Mouse (Mus musculus): Measurements from ENCODE around the gene Prss54. TPM values are rescaled to one million over a fixed set of nuclear protein-coding genes. Genes with fewer than 3 reads are reported as not detected.

Prss54 gene
- polyA plus RNA-seq, 1 experiment from 2014 or later = not detected

DNA sequence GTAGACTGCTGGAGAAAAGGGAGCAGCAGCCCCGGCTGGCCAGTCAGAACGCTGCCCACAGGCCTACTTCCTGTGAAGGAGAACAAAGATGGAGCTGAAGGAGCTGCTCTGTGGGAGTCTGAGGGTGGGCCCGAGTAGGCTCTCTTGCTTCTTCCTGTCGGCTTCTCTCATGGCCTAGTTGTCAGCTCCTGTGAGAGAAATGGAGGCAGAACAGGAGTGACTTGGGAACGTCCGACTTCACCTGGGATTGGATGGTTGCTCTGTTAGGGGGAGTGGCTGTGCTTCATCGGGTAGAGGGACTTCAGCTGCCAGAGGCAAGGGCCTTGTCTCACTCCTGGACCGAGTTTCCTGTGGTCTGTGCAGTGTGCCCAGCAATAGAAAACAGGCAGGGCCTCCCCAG is 28.2 kb downstream of the Prss54 start:
- H3K27me3 ChIP-seq (ENCODE audit: control insufficient read depth, insufficient read depth, low read length) = no peaks in the 10 kb centered on the region
- no peaks in the 10 kb centered on the region for H3K9me3 ChIP-seq (ENCODE audit: control insufficient read depth, low read depth, low read length)
- H3K4me3 ChIP-seq (ENCODE audit: low read depth, low read length) = no peak overlapping the region
- H3K4me2 ChIP-seq (replicated peaks; ENCODE audit: low read depth, low read length) = no peak overlapping the region
- no peak for ATAC-seq (ENCODE audit: insufficient number of reproducible peaks, insufficient read depth, low FRiP score, low read depth)
- no peaks in the 10 kb centered on the region for H3K4me1 ChIP-seq (ENCODE audit: control insufficient read depth, insufficient read depth, low read length)
- no peak overlapping the region for H3K27ac ChIP-seq (ENCODE audit: low read length)
- H3K9ac ChIP-seq (replicated peaks; ENCODE audit: low read depth, low read length) = no peak overlapping the region
- 55% methylated on average over 8 of the region's 8 CpGs for WGBS
- no peaks in the 10 kb centered on the region for H3K36me3 ChIP-seq (ENCODE audit: control insufficient read depth, insufficient read depth, low read length)

GRCm38 (mm10) chr8:95546986-95547385 is 29.2 kb downstream of the Prss54 start:
- Histone ChIP-seq H3K27ac (ENCODE audit: low read length) (no peak overlapping the region), H3K36me3 (ENCODE audit: control insufficient read depth, insufficient read depth, low read length) (no peaks in the 10 kb centered on the region), H3K4me1 (ENCODE audit: control insufficient read depth, insufficient read depth, low read length) (no peaks in the 10 kb centered on the region), H3K4me3 (ENCODE audit: low read depth, low read length) (no peak overlapping the region), H3K27me3 (ENCODE audit: control insufficient read depth, insufficient read depth, low read length) (no peaks in the 10 kb centered on the region), H3K9me3 (ENCODE audit: control insufficient read depth, low read depth, low read length) (no peaks in the 10 kb centered on the region), H3K9ac (replicated peaks; ENCODE audit: low read depth, low read length) (no peak overlapping the region), H3K4me2 (replicated peaks; ENCODE audit: low read depth, low read length) (no peak overlapping the region)
- WGBS = 83% methylated on average over 4 of the region's 4 CpGs
- no peak for ATAC-seq (ENCODE audit: insufficient number of reproducible peaks, insufficient read depth, low FRiP score, low read depth)

GRCm38 (mm10) chr8:95545815-95546214 is 30.3 kb downstream of the Prss54 start:
- Histone ChIP-seq H3K4me3 (ENCODE audit: low read depth, low read length) (no peak overlapping the region), H3K4me2 (replicated peaks; ENCODE audit: low read depth, low read length) (no peak overlapping the region), H3K4me1 (ENCODE audit: control insufficient read depth, insufficient read depth, low read length) (no peaks in the 10 kb centered on the region), H3K27me3 (ENCODE audit: control insufficient read depth, insufficient read depth, low read length) (no peaks in the 10 kb centered on the region), H3K9ac (replicated peaks; ENCODE audit: low read depth, low read length) (no peak overlapping the region), H3K9me3 (ENCODE audit: control insufficient read depth, low read depth, low read length) (no peaks in the 10 kb centered on the region), H3K27ac (ENCODE audit: low read length) (no peak overlapping the region), H3K36me3 (ENCODE audit: control insufficient read depth, insufficient read depth, low read length) (no peaks in the 10 kb centered on the region)
- 60% methylated on average over 17 of the region's 17 CpGs for WGBS
- no peak for ATAC-seq (ENCODE audit: insufficient number of reproducible peaks, insufficient read depth, low FRiP score, low read depth)

DNA sequence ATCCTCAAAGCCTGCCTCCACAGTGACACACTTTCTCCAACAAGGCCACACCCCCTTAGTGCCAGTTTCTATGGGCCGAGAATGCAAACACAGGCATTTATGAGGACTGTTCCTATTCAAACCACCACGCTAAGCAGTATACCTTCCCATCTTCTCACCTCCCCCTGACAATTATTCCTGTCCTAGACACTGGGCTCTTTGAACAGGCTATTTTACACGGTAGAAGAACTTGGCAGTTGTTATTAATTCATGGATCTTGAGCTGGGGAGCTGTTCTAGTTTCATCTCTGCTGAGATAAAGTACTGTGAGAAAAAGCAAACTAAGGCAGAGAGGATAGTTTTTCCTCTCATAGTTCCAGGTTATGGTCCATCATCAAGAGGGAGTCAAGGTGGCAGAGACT is 33.1 kb downstream of the Prss54 start:
- Histone ChIP-seq H3K9me3 (ENCODE audit: control insufficient read depth, low read depth, low read length) (no peaks in the 10 kb centered on the region), H3K9ac (replicated peaks; ENCODE audit: low read depth, low read length) (no peak overlapping the region), H3K27me3 (ENCODE audit: control insufficient read depth, insufficient read depth, low read length) (no peaks in the 10 kb centered on the region), H3K4me1 (ENCODE audit: control insufficient read depth, insufficient read depth, low read length) (no peaks in the 10 kb centered on the region), H3K27ac (ENCODE audit: low read length) (no peak overlapping the region), H3K4me3 (ENCODE audit: low read depth, low read length) (no peak overlapping the region), H3K36me3 (ENCODE audit: control insufficient read depth, insufficient read depth, low read length) (no peaks in the 10 kb centered on the region), H3K4me2 (replicated peaks; ENCODE audit: low read depth, low read length) (no peak overlapping the region)
- 72% methylated on average over 3 of the region's 3 CpGs for WGBS
- no peak for ATAC-seq (ENCODE audit: insufficient number of reproducible peaks, insufficient read depth, low FRiP score, low read depth)

DNA sequence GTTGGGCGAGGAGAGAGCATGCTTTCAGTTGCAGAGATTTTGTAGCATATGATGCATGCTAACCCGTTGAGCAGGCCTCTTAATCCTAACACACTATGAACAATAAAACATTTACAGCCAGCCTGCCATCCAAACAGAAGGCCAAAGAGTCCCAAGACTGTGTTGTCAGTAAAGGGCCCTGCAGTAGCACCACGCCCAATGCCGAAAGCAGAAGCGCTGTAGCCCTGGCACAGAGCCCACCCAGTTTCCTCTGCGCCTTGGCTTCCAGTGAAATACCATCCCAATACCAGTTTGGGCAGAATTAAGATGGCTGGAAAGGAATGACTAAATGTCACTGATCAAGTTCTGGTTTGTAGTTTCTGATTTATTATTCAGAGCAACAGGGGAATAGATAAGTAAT is 33.9 kb downstream of the Prss54 start:
- no peak for ATAC-seq (ENCODE audit: insufficient number of reproducible peaks, insufficient read depth, low FRiP score, low read depth)
- H3K4me3 ChIP-seq (ENCODE audit: low read depth, low read length) = no peak overlapping the region
- WGBS = 91% methylated on average over 6 of the region's 6 CpGs
- no peaks in the 10 kb centered on the region for H3K4me1 ChIP-seq (ENCODE audit: control insufficient read depth, insufficient read depth, low read length)
- no peak overlapping the region for H3K9ac ChIP-seq (replicated peaks; ENCODE audit: low read depth, low read length)
- H3K9me3 ChIP-seq (ENCODE audit: control insufficient read depth, low read depth, low read length) = no peaks in the 10 kb centered on the region
- H3K4me2 ChIP-seq (replicated peaks; ENCODE audit: low read depth, low read length) = no peak overlapping the region
- no peak overlapping the region for H3K27ac ChIP-seq (ENCODE audit: low read length)
- no peaks in the 10 kb centered on the region for H3K27me3 ChIP-seq (ENCODE audit: control insufficient read depth, insufficient read depth, low read length)
- no peaks in the 10 kb centered on the region for H3K36me3 ChIP-seq (ENCODE audit: control insufficient read depth, insufficient read depth, low read length)

DNA sequence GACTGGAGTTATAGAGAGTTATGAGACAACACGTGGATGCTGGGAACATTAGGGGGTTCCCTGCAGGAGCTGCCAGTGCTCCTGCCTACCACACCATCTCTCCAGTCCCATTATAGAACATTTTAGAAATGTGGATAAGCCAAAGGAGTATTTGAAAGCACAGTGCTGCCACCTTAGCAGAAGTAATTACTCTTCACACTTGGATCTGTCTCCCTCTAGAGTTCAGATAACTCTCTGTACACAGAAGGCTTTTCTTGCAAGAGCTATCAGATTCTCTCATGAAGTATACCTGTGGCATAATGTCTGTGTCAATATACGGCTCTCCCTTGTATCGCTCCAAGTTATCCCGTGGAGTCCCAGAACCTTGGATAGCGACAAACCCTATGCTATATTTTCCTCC is 36.7 kb downstream of the Prss54 start:
- H3K4me2 ChIP-seq (replicated peaks; ENCODE audit: low read depth, low read length) = no peak overlapping the region
- WGBS = 76% methylated on average over 5 of the region's 5 CpGs
- no peaks in the 10 kb centered on the region for H3K9me3 ChIP-seq (ENCODE audit: control insufficient read depth, low read depth, low read length)
- no peak overlapping the region for H3K4me3 ChIP-seq (ENCODE audit: low read depth, low read length)
- ATAC-seq (ENCODE audit: insufficient number of reproducible peaks, insufficient read depth, low FRiP score, low read depth) = no peak
- no peaks in the 10 kb centered on the region for H3K27me3 ChIP-seq (ENCODE audit: control insufficient read depth, insufficient read depth, low read length)
- H3K27ac ChIP-seq (ENCODE audit: low read length) = no peak overlapping the region
- no peaks in the 10 kb centered on the region for H3K4me1 ChIP-seq (ENCODE audit: control insufficient read depth, insufficient read depth, low read length)
- no peak overlapping the region for H3K9ac ChIP-seq (replicated peaks; ENCODE audit: low read depth, low read length)
- H3K36me3 ChIP-seq (ENCODE audit: control insufficient read depth, insufficient read depth, low read length) = no peaks in the 10 kb centered on the region

- Histone ChIP-seq H3K4me1 (ENCODE audit: control insufficient read depth, insufficient read depth, low read length) (no peaks in the 10 kb centered on the region; the same call in 1 of the 2 replicates), H3K4me2 (replicated peaks; ENCODE audit: low read depth, low read length) (peak within 1 kb of the TSS; percentile 76), H3K36me3 (ENCODE audit: control insufficient read depth, insufficient read depth, low read length) (no peaks in the 10 kb centered on the region), H3K9me3 (ENCODE audit: control insufficient read depth, low read depth, low read length) (no peaks in the 10 kb centered on the region), H3K27me3 (ENCODE audit: control insufficient read depth, insufficient read depth, low read length) (no peaks in the 10 kb centered on the region), H3K9ac (replicated peaks; ENCODE audit: low read depth, low read length) (no peak within 1 kb of the TSS), H3K4me3 (ENCODE audit: low read depth, low read length) (peak within 1 kb of the TSS; percentile 32), H3K27ac (ENCODE audit: low read length) (no peak within 1 kb of the TSS)
- ATAC-seq (ENCODE audit: insufficient number of reproducible peaks, insufficient read depth, low FRiP score, low read depth) = peak; percentile 73; the same call in 1 of the 2 replicates
- 4% methylated on average over 33 of the region's 33 CpGs for WGBS
These were observed 42.4 kb downstream of the Prss54 start, which contains the start of gene Ccdc113 for GRCm38 (mm10) chr8:95533584-95534387. Ccdc113 (plus strand) TSS chr8:95534085.

DNA sequence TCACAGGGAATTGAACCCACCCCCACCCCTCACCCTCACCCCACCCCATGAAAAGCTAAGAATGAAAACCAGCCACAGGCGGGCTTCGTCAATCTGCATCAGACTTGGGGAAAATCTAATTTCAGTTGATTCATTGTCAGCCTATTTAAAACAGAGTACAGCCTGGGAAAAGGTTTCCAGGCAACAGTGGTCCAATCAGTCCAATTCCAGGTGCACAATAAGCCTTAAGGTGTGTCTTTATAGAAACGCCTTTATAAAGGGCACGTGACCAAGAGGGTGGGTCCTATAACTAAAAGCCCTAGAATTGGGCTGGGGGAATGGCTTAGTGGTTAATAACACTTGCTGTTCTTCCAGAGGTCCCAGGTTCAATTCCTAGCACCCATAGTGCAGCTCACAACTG is 43.9 kb downstream of the Prss54 start:
- 51% methylated on average over 4 of the region's 4 CpGs for WGBS
- no peak overlapping the region for H3K27ac ChIP-seq (ENCODE audit: low read length)
- no peak for ATAC-seq (ENCODE audit: insufficient number of reproducible peaks, insufficient read depth, low FRiP score, low read depth)
- H3K4me1 ChIP-seq (ENCODE audit: control insufficient read depth, insufficient read depth, low read length) = no peaks in the 10 kb centered on the region; the same call in 1 of the 2 replicates
- no peaks in the 10 kb centered on the region for H3K27me3 ChIP-seq (ENCODE audit: control insufficient read depth, insufficient read depth, low read length)
- H3K36me3 ChIP-seq (ENCODE audit: control insufficient read depth, insufficient read depth, low read length) = no peaks in the 10 kb centered on the region
- H3K4me3 ChIP-seq (ENCODE audit: low read depth, low read length) = no peak overlapping the region
- H3K9ac ChIP-seq (replicated peaks; ENCODE audit: low read depth, low read length) = no peak overlapping the region
- no peak overlapping the region for H3K4me2 ChIP-seq (replicated peaks; ENCODE audit: low read depth, low read length)
- no peaks in the 10 kb centered on the region for H3K9me3 ChIP-seq (ENCODE audit: control insufficient read depth, low read depth, low read length)

All from stomach, embryonic 14.5 days (tissue).